Mouse (Mus musculus): ENCODE results near the gene Tnxb. TPM values are rescaled to one million over a fixed set of nuclear protein-coding genes. Genes with fewer than 3 reads are reported as not detected.

Gene Tnxb
- polyA plus RNA-seq, 1 experiment from 2014 or later, result 1.9 TPM

- Histone ChIP-seq H3K36me3 (ENCODE audit: control insufficient read depth, insufficient read depth, low read length) (no peaks in the 10 kb centered on the region), H3K9me3 (ENCODE audit: control insufficient read depth, low read length) (no peaks in the 10 kb centered on the region), H3K27ac (replicated peaks) (no peak overlapping the region), H3K4me1 (replicated peaks; ENCODE audit: control insufficient read depth, insufficient read depth) (peaks cover 22% of the 10 kb centered on the region), H3K27me3 (ENCODE audit: control insufficient read depth, insufficient read depth, low read length) (0 out of 2 replicates have a peak, but pooled peaks cover 2% of the 10 kb centered on the region), H3K9ac (ENCODE audit: low read length) (peak overlapping the region; percentile 45), H3K4me2 (replicated peaks; ENCODE audit: low read depth) (peak overlapping the region; percentile 43), H3K4me3 (ENCODE audit: low read depth, low read length) (peak overlapping the region; percentile 19; the same call in 1 of the 2 replicates)
- WGBS, result 8% methylated on average over 36 of the region's 48 CpGs
- DNase-seq (ENCODE audit: low spot score) (no peak), ATAC-seq (ENCODE audit: low FRiP score, low TSS enrichment) (no peak)
- TF ChIP-seq EP300 (optimal IDR thresholded peaks at IDR 0.05), result no peak
- TF ChIP-seq CTCF (IDR thresholded peaks at IDR 0.05; ENCODE audit: low read depth), result no peak
Observed at GRCm38 (mm10) chr17:34630761-34631301, 39.5 kb upstream of the Tnxb start.

- WGBS, result 17% methylated on average over 11 of the region's 12 CpGs
- no peaks in the 10 kb centered on the region for H3K36me3 ChIP-seq (ENCODE audit: control insufficient read depth, insufficient read depth, low read length)
- H3K27ac ChIP-seq (replicated peaks), result peak overlapping the region; percentile 63
- DNase-seq (ENCODE audit: low spot score), result no peak
- no peak for ATAC-seq (ENCODE audit: low FRiP score, low TSS enrichment)
- peak overlapping the region; percentile 55 for H3K9ac ChIP-seq (ENCODE audit: low read length)
- H3K9me3 ChIP-seq (ENCODE audit: control insufficient read depth, low read length), result no peaks in the 10 kb centered on the region
- peaks cover 19% of the 10 kb centered on the region for H3K4me1 ChIP-seq (replicated peaks; ENCODE audit: control insufficient read depth, insufficient read depth)
- TF ChIP-seq EP300 (optimal IDR thresholded peaks at IDR 0.05) (no peak), CTCF (IDR thresholded peaks at IDR 0.05; ENCODE audit: low read depth) (no peak)
- H3K4me2 ChIP-seq (replicated peaks; ENCODE audit: low read depth), result peak overlapping the region; percentile 69
- 0 out of 2 replicates have a peak, but pooled peaks cover 2% of the 10 kb centered on the region for H3K27me3 ChIP-seq (ENCODE audit: control insufficient read depth, insufficient read depth, low read length)
- peak overlapping the region; percentile 41 for H3K4me3 ChIP-seq (ENCODE audit: low read depth, low read length)
Observed at GRCm38 (mm10) chr17:34631647-34632046, 38.7 kb upstream of the Tnxb start.

GRCm38 (mm10) chr17:34632261-34632691, 38.1 kb upstream of the Tnxb start:
- peak overlapping the region; percentile 41 for H3K4me3 ChIP-seq (ENCODE audit: low read depth, low read length)
- peak overlapping the region; percentile 69 for H3K4me2 ChIP-seq (replicated peaks; ENCODE audit: low read depth)
- peak overlapping the region; percentile 55 for H3K9ac ChIP-seq (ENCODE audit: low read length)
- 2% methylated on average over 25 of the region's 26 CpGs for WGBS
- ATAC-seq (ENCODE audit: low FRiP score, low TSS enrichment) (peak; percentile 78), DNase-seq (ENCODE audit: low spot score) (peak; percentile 66)
- TF ChIP-seq CTCF (IDR thresholded peaks at IDR 0.05; ENCODE audit: low read depth) (0 out of 2 replicates have a peak, but pooled peaks have one; percentile 16), EP300 (optimal IDR thresholded peaks at IDR 0.05) (no peak)
- 0 out of 2 replicates have a peak, but pooled peaks cover 2% of the 10 kb centered on the region for H3K27me3 ChIP-seq (ENCODE audit: control insufficient read depth, insufficient read depth, low read length)
- no peaks in the 10 kb centered on the region for H3K9me3 ChIP-seq (ENCODE audit: control insufficient read depth, low read length)
- no peaks in the 10 kb centered on the region for H3K36me3 ChIP-seq (ENCODE audit: control insufficient read depth, insufficient read depth, low read length)
- H3K4me1 ChIP-seq (replicated peaks; ENCODE audit: control insufficient read depth, insufficient read depth), result peaks cover 19% of the 10 kb centered on the region
- H3K27ac ChIP-seq (replicated peaks), result peak overlapping the region; percentile 63

- TF ChIP-seq CTCF (IDR thresholded peaks at IDR 0.05; ENCODE audit: low read depth) (no peak), EP300 (optimal IDR thresholded peaks at IDR 0.05) (no peak)
- 56% methylated on average over 2 of the region's 2 CpGs for WGBS
- Histone ChIP-seq H3K9ac (ENCODE audit: low read length) (no peak overlapping the region), H3K27ac (replicated peaks) (no peak overlapping the region), H3K9me3 (ENCODE audit: control insufficient read depth, low read length) (no peaks in the 10 kb centered on the region), H3K4me3 (ENCODE audit: low read depth, low read length) (no peak overlapping the region), H3K36me3 (ENCODE audit: control insufficient read depth, insufficient read depth, low read length) (no peaks in the 10 kb centered on the region), H3K4me2 (replicated peaks; ENCODE audit: low read depth) (no peak overlapping the region), H3K4me1 (replicated peaks; ENCODE audit: control insufficient read depth, insufficient read depth) (peaks cover 6% of the 10 kb centered on the region), H3K27me3 (ENCODE audit: control insufficient read depth, insufficient read depth, low read length) (no peaks in the 10 kb centered on the region)
- DNase-seq (ENCODE audit: low spot score) (no peak), ATAC-seq (ENCODE audit: low FRiP score, low TSS enrichment) (no peak)
Observed at GRCm38 (mm10) chr17:34635671-34636070, 34.7 kb upstream of the Tnxb start.

GRCm38 (mm10) chr17:34637459-34637858, 32.9 kb upstream of the Tnxb start:
- no peak overlapping the region for H3K4me3 ChIP-seq (ENCODE audit: low read depth, low read length)
- H3K4me1 ChIP-seq (replicated peaks; ENCODE audit: control insufficient read depth, insufficient read depth), result no peaks in the 10 kb centered on the region
- no peak overlapping the region for H3K9ac ChIP-seq (ENCODE audit: low read length)
- no peaks in the 10 kb centered on the region for H3K9me3 ChIP-seq (ENCODE audit: control insufficient read depth, low read length)
- H3K27me3 ChIP-seq (ENCODE audit: control insufficient read depth, insufficient read depth, low read length), result no peaks in the 10 kb centered on the region
- TF ChIP-seq EP300 (optimal IDR thresholded peaks at IDR 0.05) (no peak), CTCF (IDR thresholded peaks at IDR 0.05; ENCODE audit: low read depth) (no peak)
- ATAC-seq (ENCODE audit: low FRiP score, low TSS enrichment) (no peak), DNase-seq (ENCODE audit: low spot score) (no peak)
- 59% methylated on average over 3 of the region's 3 CpGs for WGBS
- no peak overlapping the region for H3K27ac ChIP-seq (replicated peaks)
- H3K36me3 ChIP-seq (ENCODE audit: control insufficient read depth, insufficient read depth, low read length), result no peaks in the 10 kb centered on the region
- H3K4me2 ChIP-seq (replicated peaks; ENCODE audit: low read depth), result no peak overlapping the region

GRCm38 (mm10) chr17:34639461-34640255, 30.7 kb upstream of the Tnxb start:
- WGBS, result 84% methylated on average over 7 of the region's 7 CpGs
- DNase-seq (ENCODE audit: low spot score) (no peak), ATAC-seq (ENCODE audit: low FRiP score, low TSS enrichment) (no peak)
- Histone ChIP-seq H3K4me2 (replicated peaks; ENCODE audit: low read depth) (no peak overlapping the region), H3K27ac (replicated peaks) (no peak overlapping the region), H3K36me3 (ENCODE audit: control insufficient read depth, insufficient read depth, low read length) (no peaks in the 10 kb centered on the region), H3K9ac (ENCODE audit: low read length) (no peak overlapping the region), H3K27me3 (ENCODE audit: control insufficient read depth, insufficient read depth, low read length) (no peaks in the 10 kb centered on the region), H3K4me3 (ENCODE audit: low read depth, low read length) (no peak overlapping the region), H3K4me1 (replicated peaks; ENCODE audit: control insufficient read depth, insufficient read depth) (no peaks in the 10 kb centered on the region), H3K9me3 (ENCODE audit: control insufficient read depth, low read length) (no peaks in the 10 kb centered on the region)
- no peak for TF ChIP-seq CTCF (IDR thresholded peaks at IDR 0.05; ENCODE audit: low read depth)
- TF ChIP-seq EP300 (optimal IDR thresholded peaks at IDR 0.05), result no peak

Data from stomach, postnatal 0 days (tissue).